Mouse (Mus musculus) embryonic stem cell, embryonic (primary cell): ENCODE measurements around the gene D830030K20Rik.
"Not testable (repeated sequence)": the region's sequence is repeated elsewhere in the genome, so short reads cannot be mapped to it uniquely, and the experiment has no call there.

Source experiments
- CTCF ChIA-PET, 4 experiments: fragments of 300-600 bp in 2 of 4; fragments of 350-600 bp in 2 of 4; sonication (Branson Sonifier 250); formaldehyde crosslinking; loops; one replicate each; lab custom pipeline; 2022; ENCODE audit warnings: inconsistent platforms in 2 of 4; lab: Charles Lee
- POLR2A ChIA-PET, 4 experiments: fragments of 300-600 bp in 2 of 4; fragments of 350-600 bp in 2 of 4; sonication (Branson Sonifier 250); formaldehyde crosslinking; loops; one replicate each; lab custom pipeline; 2022; ENCODE audit warnings: antibody characterized with exemption in 4 of 4, inconsistent platforms in 1 of 4; lab: Charles Lee

The D830030K20Rik gene

DNA sequence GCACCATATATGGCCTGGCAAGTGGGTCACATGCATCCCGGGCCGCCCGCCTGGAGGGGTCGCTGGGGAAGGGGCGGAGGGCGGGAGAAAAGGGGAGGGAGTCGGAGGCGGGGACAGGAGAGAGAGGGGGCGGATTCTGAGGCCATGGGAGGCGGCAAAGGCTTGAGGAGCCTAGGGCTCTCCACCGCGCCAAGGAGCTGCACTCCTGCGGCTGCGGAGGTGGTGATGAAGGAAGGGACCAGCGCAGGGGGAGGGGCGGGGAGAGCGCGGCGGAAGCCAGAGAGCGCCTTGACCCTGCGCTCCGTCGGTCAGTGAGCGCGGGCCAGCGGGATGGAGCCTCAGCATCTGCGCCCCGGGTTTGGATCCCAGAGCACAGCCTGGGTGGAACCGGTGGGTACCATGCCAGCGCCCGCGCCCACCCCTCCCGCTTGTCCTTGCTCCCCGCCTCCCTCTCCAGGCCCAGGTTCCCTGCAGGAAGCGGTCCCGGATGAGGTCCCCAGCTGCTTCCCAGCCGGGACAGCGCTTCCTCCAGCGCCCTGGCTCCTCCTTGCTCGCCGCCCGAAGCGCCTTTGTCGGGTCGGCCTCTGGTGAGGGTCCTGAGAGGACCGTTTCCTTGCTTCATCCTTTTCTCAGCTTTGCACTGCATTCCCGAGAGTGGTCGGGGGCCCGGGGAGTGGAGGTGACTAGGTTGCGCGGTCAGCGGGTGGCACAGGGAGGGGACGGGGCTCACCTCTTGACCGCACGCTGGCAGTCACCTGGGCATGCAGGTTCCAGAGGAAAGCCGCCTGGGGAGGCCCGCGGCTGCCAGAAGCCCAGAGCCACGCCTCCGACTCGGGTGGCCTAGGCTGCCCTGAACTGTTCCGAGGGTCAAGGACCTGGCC, at the start of gene D830030K20Rik:
TSS of gene D830030K20Rik (plus strand) at position 217 of the 881 bp plus-strand sequence.
- CTCF ChIA-PET, POLR2A ChIA-PET: not testable (repeated sequence)

DNA sequence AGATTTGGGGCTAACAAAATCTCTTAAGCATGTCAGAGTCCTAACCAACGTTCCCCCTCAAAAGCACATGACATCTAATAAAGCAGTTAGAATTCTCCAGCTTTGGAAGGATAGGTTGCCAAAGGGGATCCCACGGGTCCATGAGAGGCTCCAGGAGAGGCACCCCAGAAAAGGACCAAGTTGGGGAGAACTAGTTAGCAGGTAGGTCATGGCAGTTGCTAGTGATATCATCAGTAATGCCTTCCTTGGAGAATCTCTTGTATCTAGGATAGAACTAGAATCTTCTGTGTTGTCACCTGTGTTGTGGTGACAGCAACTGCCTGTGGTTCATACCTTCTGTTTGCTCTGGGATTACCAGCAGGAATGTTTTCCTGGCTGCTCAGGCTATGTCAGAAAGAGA, 20.3 kb upstream of the D830030K20Rik start, which contains the start of gene Gm5795:
TSS of gene Gm5795 (plus strand) at position 301 of the 400 bp plus-strand sequence.
- CTCF ChIA-PET, POLR2A ChIA-PET: not testable (repeated sequence)

DNA sequence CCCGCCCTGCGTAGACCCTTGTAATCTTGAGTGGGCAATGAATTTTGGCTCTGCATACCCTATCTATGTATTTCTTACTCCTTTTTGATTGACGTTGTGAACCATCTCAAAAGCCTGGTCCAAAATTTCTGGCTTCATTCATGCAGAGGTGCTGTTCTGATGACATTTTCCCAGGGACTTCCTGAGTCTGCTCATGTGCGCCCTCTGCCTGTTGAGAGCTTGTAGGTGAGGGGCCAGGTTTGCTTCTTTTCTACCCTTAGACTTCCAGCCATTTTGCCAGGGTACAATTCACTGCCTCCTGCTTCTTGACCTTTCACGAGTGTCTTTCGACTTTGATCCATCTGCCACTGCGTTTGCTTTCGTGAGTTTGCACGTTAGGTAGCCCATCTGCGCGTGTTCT, 1.1 kb downstream of the D830030K20Rik start:
- POLR2A ChIA-PET, CTCF ChIA-PET: not testable (repeated sequence)

DNA sequence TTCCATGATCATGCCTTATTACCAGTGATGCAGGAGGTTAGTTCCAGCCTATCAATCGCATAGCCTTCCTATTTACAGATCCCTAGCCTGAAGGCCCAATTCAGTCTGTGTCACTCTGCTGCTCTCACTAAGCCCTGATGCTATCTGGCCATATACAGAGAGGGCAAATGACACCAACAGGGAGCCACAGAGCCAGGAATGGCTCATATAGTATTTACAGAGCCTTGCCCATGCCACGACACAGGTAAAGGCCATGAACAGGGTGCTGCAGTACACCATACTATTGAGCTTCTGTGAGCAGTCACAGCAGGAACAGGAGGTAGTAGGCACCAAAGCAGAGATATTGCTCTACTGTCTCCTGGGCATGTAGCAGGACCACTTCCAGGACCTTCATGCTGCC, 54.2 kb downstream of the D830030K20Rik start:
- POLR2A ChIA-PET, CTCF ChIA-PET: not testable (repeated sequence)
